Mouse (Mus musculus): ENCODE measurements around the gene Cd164.

Cd164 gene

DNA sequence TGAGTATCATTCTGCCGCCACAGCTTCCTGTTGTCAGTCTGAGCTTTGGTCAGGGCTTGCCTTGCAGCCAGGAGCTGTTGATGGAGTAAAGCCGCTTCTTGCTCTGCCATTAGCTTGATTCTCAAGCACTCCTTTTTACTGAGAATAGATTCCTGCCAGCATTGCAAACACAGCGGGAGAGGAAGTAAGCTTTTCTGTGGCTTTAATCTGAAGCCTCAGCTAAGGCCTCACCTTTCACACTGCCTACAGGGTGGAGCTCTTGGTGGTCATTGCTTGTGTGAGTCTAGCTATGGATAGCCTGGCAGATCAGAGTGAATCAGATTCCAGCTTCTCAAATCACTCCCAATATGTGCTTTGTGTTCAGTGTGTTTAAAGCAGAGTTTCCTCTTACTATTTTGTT is 33.1 kb downstream of the Cd164 start:
- DNase-seq = no peak

- DNase-seq = peak; percentile 80 to 87
These were observed 33.8 kb downstream of the Cd164 start for GRCm38 (mm10) chr10:41552847-41553589.

- no peak for DNase-seq
These were observed 34.5 kb downstream of the Cd164 start for GRCm38 (mm10) chr10:41553711-41554110.

DNA sequence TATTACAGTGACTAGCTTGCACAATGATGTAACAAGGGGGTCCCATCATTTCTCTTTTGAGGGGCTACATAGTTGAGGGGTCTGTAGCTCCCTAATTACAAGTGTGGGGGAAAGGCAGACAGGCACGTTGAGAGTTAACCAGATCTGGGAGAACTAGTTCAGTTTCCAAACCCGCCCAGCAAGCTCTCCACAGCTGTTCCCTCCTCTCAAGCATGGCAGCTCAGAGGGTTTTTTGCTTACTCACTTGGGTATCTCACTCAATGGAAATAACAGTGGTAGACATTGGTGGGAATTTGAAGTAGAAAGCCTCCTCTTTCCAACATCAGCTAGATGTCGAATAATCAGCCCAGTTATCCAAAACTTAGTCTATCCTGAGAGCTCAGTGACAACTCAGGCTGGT is 35.9 kb downstream of the Cd164 start:
- no peak for DNase-seq

DNA sequence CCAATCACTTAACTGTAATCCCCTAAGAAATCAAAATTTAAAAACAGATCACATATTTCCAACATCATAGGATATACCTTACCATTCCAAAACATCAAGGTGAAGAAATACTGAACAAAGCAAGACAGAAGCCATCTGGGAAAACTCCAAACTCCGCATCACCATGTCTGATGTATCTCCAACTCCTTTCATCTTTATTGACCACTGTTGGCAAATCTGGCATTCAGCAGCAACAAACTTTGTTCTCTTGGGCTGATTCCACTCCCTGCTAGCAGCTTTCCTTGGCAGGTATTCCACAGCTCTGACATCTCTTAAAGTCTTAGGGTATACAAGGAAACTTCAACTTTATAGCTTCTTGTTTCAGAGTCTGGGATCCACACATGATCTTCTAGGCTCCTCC is 39.2 kb downstream of the Cd164 start:
- DNase-seq = no peak

DNA sequence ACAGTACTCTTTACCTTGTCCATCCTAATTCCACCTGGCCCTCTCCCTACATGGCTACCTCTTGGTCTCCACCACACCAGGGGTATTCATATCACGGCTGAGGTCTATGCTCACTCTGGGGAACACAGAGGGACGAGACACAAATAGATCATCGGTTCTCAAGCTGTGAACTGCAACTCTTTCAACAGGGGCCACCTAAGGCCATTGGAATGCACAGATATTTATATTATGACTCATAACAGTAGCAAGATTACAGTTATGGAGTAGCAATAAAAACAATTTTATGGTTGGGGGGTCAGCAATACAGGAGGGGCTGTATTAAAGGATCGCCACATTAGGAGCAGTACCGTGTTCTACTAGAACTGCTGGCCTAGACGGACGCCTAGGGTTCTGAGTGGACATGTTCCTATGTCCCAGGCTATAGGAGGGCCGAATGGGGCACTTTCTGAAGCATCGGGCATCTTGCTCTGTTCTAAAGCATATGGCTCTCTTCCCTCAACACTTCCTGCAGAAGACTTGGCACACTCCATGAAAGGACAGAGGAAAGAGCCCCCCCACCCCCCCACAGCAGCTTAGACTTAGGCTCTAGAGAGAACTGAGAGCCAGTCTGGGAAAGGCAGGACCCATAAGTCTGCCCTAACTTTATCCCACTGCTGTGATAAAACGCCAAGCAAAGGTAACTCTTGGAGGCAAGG is 42.6 kb downstream of the Cd164 start:
- no peak for DNase-seq

DNA sequence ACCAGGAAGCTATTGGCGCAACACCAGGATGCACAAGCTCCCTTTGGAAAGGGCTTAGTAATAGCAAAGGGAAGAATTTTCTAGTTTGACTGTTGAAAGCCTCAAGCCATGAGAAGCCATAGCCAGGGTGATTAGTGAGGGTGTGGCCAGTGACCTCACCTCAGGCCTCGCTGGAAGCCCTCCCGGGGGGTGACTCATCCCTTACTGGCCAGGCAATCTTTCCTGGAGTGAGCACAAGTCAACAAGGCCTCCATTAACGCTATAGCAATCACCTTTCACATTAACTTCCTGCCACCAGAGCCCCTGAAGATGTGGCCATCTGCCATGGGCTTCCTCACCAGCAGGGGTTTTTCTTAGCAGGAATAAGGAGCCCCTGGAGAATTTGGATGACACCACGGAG is 45.9 kb downstream of the Cd164 start:
- DNase-seq = no peak

- DNase-seq = peak; percentile 81 to 82
These were observed 49.1 kb downstream of the Cd164 start for GRCm38 (mm10) chr10:41568306-41568705.

GRCm38 (mm10) chr10:41571065-41571464 is 51.9 kb downstream of the Cd164 start:
- DNase-seq = no peak

GRCm38 (mm10) chr10:41572274-41572673 is 53.1 kb downstream of the Cd164 start:
- DNase-seq = no peak

DNA sequence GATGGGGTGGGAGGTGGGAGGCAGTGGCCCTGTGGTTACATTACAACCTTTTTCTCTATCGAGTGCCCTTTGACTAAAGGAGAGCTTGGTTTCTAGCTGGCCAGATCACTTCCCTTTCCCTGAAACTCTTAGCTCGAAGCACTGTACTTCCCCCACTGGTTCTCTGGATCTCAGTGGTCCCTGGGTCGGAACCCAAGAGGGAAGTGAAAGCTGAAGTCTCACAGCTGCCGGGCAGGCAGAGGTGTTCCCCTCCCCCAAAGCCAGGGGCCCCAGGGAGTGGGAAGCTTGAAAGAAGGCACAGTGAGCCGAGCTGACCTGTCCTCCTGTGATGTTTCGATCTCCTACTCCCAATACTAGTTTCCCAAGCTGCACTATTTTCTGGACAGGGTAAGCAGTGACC is 54.0 kb downstream of the Cd164 start:
- DNase-seq = peak in 1 of 2 experiments; percentile 21

DNA sequence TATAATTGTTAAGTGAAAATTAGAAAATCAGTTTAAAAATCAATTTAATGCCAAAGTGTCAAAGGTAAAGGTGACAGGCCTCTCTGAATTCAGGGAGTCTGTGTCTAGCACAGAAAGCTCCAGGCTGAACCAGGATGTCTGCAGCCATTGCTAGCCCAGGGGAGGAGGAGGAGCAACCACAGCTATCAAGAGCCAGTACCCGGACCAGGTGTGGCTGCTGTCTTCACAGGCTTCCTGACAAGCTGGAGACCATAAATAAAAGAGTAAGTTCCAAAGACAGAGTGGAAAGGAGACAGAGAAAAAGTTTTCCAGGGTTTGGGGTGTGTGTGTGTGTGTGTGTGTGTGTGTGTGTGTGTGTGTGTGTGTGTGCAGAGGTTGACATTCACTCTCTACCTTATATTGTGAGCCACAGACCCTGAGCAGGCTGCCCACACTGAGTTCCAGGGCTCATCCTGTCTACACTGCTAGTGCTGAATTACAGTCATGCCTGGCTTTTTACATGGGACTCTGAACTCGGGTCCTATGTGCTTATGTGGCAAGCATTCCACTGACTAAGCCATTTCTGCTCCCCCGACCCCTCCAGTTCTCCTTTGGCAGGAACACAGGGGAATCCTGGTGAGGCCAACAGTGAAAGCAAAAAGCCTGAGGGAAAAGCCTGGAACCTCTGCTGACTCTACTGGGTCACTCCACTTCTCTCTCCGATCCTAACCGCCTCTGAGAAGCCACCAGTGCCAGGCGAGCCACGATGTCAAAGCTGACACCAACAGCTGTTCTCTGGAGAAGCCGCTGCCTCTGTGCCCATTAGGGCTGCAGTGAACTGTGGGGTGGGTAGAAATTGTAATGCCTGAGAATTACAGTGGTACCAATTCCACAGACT is 56.5 kb downstream of the Cd164 start:
- peak; percentile 48 to 65 for DNase-seq

GRCm38 (mm10) chr10:41576328-41576833 is 57.2 kb downstream of the Cd164 start:
- no peak for DNase-seq

DNA sequence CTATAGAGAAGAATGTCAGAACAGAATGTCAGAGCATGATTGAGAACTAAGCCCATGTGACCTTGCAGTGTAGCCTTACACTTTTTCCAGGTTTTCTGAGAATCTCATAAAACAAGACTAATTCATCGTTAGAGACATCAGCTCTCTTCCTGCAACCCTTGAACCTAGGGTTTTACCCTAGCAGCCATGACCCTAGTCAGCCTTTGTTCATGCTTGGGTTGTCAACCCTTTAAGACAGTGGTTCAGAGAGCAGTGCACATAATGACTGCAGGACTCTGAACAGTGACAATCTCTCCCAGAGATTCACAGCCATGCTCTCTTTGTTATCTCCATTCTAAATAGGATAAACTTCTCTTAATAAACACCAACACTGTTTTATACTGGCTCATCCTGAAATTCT is 59.3 kb downstream of the Cd164 start:
- DNase-seq = peak; percentile 48 to 66

DNA sequence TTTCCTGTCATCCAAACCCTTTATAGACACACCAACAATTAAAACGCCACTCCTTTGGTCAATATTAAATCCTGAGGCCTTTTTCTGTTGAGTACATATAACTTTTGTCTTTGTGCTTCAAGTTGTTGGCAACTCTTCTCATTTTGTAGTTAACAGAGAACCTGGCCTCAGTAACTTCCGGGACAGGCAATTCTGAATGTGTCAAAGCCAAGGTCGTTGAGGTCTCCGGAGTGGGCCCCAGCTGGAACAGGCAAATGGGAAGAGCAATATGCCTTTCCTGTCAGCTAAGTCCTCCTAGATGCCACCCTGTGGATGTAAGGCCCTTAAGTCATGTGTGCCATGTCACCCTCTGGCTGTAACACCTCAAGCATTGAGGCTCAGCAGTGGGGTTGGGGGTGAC is 61.2 kb downstream of the Cd164 start:
- peak; percentile 32 to 53 for DNase-seq
